Mouse (Mus musculus) kidney, postnatal 14 days (tissue): Measurements from ENCODE around the gene Alg12.
A peak's percentile ranks its signal among the peaks of the same experiment; 100 is the strongest.

Source experiments
- DNase-seq: peaks from one replicate; pipeline ENCODE4 v3.0.0; 2022; ENCODE audit warnings: mixed read lengths

Alg12 gene

DNA sequence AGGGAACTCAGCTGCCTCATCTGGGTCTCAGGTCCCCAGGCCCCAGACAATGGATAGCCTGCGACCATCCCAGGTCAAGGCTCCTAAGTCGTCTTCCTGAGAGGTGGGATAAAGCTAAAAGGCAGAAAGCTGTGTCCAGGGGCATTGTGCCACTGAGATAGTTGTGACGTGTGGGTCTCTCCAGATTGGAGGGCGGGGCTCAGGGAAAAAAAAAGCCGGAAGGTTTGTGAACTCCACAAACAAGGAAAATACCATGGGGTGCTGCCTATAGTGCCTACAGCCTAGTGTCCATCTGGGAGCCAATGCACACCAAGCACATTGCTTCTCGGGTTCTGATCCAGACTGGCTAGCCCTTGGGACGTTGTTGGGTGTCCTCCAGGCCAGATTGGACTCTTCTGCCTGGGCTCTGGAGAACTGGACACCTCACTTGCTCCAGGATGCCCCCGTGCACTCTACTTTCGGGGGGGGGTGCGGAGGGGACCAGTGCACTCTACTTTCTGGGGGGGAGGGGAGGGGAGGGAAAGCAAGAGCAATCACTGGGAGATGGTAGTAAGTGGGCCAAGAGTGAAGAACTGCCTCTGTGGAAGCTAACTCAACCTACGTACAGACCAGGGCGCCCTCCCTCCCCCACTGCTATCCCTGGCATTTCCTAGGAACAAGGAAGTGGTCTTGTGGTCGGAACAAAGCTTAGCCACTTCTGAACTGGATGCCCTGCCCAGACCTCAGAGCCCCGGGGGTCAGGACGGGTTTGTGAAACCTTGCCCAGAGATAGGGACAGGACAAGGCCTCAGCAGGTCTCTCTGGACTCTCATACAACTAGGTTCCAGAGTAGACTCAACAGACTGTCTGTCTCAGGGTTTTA is 36.1 kb upstream of the Alg12 start:
- DNase-seq, result peak; percentile 55

DNA sequence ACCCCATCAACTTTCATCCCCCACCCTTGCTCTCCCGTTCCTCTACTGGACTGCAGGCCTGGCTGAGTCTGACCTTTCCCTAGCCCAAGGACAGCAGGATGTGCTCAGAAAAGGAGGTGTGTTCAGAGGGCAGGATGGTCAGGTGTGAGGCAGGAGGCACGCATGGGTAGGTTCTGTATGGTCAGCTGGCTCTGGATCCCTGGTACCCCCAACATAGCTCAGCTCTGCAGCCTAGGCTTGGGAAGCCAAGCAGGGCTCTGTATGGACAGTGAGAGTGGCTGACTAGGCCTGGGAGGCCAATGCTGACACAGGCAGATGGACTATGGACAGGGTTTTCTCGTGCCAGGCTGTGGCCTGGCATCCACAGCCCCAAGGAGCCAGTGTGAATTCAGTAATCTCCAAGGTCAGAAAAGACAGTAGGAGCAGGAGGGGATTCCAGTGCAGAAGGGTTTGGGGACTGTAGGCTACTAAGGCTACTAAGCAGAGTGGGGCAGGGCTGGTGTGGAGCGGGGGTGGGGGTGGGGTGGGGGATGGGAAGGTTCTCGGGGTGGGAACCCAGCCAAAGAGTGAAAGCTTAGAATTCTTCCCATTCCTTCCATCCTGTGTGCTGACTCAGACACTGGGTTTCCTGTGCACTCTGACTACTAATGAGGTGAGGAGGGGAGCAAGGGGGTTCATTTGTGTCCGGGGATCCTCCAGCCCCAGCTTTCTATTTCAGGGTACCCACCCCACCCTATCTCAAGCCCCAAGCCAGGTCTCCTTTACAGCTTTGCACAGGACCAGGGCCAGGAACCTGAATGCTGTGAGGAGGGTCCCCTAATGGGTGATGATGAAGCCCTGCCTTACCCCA is 35.2 kb upstream of the Alg12 start:
- peak; percentile 89 for DNase-seq

DNA sequence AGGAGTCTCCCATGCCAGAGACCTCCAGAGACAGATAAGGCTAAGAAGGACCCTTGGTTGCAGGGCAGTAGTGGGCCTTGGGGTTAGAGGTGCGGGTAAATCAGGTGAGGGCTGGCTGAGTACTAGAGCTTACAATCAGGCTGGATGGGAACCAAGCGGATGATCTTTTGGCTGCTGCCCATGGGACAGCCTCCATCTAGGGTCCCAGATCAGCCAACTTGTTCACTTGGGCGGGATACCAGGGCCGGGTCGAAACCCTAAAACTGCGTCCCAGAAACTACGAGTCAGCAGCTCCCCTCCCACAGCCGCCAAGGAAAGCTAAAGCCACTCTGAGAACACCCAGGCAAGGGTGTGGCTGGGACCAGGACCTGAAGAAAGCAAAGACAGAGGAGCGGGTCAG is 34.0 kb upstream of the Alg12 start:
- no peak for DNase-seq

GRCm38 (mm10) chr15:88851507-88852149 is 32.5 kb upstream of the Alg12 start:
- DNase-seq, result peak; percentile 89

GRCm38 (mm10) chr15:88851076-88851475 is 32.0 kb upstream of the Alg12 start:
- DNase-seq, result peak; percentile 81

- DNase-seq, result peak; percentile 93
These were observed 31.2 kb upstream of the Alg12 start for GRCm38 (mm10) chr15:88850146-88850826.

DNA sequence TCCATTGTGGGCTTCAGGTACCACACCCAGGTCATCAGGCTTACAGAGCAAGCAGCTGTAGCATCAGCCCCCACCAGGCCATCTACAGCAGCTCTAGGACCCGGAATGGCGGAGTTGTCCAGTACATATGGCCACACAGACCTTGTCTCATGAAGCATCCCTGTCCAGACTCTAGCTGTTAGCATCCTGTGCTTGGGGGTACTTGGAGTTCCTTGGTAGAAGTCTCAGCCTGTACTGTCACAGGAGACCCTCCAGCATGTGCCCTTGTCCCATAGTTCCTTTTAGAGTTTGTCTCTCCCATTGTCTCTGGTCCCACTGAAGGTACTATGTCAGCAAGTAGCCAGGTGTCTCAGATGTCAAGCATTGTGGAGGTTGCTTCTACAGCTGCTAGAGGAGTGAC is 30.5 kb upstream of the Alg12 start:
- no peak for DNase-seq

- DNase-seq, result no peak
These were observed 29.5 kb upstream of the Alg12 start for GRCm38 (mm10) chr15:88848661-88849060.

DNA sequence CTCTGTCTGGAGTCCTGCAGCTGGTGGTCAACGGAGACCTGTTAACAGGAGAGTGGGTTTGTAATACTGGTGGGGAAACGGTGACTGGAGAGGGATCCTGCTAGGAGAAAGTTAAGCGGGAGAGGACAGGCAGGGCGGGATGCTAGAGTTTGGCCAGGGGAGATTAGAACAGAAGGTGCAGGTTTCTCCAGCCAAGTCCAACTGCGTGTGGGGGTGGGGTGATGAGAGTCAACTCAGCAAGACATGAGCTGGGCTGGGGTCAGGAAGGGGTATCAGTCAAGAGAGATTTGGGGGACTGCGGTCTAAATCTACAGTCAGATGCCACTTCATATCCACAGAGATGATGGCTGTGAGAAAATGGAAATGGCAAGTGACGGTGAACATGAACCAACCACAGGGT is 25.8 kb upstream of the Alg12 start:
- DNase-seq, result no peak

DNA sequence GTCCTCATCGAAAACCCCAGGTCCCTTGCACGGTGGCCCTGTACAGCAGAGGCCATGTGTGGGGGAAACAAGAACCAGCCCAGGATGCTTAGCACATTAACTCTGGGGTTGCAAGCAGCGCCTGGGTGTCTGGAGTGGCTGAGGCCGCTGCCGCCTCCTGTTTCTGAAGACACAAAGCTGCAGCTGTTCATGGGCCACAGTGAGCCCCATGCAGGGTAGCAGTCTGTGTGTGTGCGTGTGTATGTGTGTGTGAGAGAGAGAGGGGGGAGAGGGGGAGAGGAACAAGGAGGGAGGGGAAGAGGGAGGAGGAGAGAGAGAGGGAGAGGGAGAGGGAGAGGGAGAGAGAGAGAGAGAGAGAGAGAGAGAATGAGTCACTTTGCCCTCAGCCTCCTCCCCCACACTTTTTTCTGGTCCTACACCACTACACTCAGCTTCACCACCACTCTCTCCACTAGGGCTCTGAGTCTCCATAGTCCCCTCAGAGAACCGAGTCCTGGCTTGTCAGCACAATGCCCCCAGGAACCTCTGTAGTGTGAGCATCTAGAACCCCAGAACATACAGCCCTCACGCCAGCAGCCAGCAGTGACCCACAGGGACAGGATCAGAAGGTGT is 24.5 kb upstream of the Alg12 start:
- DNase-seq, result no peak

DNA sequence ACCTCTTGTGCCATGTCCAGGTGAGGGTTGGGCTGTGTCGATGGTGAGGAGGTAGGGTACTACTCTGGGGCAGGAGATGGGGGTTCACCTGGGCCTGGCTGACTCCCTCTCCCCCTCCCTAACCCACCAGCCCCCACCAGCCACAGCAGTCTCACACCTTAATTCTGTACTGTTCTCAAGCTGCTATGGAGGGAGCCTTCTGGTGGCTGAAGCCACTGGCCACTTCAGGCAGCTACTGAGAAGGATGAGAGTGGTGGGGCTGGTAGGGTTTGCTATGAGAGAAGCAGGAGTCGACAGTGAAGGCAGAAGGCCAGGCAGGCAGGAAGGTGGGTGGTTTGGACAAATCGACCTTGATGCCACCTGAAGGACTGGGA is 23.2 kb upstream of the Alg12 start:
- no peak for DNase-seq

GRCm38 (mm10) chr15:88841580-88842299 is 22.6 kb upstream of the Alg12 start:
- no peak for DNase-seq

DNA sequence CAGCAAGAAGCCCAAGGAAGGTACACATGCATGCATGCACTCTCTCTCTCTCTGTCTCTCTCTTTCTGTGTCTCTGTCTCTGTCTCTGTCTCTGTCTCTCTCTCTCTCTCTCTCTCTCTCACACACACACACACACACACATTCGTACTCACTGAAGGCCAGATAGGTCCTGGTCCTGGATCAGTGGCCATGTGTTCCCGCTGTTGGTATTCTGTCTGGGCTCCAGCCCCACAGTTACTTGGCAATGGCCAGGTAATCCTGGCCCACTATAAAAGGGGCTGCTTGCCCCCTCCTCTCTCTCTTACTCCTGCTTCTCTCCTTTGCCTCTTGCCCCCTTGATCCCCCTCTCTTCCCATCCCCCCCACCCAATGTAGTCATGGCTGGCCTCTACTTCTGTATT is 22.0 kb upstream of the Alg12 start:
- no peak for DNase-seq

GRCm38 (mm10) chr15:88840126-88840525 is 21.0 kb upstream of the Alg12 start:
- peak; percentile 81 for DNase-seq

- DNase-seq, result peak; percentile 83
These were observed 20.2 kb upstream of the Alg12 start for GRCm38 (mm10) chr15:88839271-88839670.

DNA sequence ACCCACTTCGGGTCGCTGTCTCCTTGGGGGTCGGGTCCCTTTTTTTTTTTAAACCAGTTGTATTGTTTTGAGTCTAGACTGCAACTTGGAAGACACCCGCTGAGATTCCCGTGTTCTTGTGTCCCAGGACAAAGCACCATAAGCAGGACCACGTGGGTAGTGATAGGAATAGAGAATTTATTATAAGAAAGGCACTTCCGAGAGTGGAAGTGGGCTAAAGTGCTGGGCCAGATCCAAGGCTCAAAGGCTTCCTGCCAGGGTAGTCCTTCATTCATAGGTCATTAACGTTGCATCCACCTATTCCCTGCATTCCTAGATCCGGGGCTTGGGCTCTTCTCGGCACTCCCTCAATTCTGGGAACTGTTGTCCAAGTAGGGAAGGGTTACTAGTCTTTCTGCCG is 18.9 kb upstream of the Alg12 start:
- DNase-seq, result peak; percentile 79

GRCm38 (mm10) chr15:88837199-88837932 is 18.2 kb upstream of the Alg12 start:
- DNase-seq, result peak; percentile 80

DNA sequence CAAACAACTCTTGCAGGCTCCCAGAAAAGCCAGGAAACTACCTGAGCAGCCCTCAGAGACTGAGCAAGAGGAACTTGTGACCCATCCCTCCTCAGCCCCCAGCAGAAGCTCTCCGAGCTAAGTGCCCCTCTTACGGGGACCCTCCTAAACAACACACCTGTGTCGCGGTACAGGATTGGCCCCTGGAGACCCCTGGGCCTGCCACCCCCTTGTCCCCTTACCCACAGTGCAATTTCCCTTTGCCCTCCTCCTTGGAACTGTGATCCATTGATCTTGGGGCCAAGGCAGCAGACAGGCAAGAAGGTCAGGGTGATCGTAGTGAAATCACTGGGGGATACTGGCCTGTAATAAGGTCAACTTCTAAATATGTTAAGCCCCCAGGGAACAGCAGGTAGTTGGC is 17.5 kb upstream of the Alg12 start:
- DNase-seq, result no peak

DNA sequence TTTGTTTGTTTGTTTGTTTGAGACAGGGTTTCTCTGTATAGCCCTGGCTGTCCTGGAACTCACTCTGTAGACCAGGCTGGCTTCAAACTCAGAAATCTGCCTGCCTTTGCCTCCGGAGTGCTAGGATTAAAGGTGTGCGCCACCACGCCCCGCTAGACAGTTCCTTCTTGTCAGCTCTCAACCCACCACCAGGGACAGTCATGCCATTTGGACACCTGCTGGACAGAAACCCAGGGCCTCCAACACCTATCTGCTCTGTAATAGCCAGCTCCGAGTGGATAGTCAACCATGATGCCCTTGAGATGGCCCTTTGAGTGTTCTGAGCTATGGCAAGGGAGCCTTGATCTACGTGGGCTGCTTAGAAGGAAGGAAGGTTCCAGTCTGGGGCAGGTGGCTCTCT is 16.9 kb upstream of the Alg12 start:
- DNase-seq, result peak; percentile 30

DNA sequence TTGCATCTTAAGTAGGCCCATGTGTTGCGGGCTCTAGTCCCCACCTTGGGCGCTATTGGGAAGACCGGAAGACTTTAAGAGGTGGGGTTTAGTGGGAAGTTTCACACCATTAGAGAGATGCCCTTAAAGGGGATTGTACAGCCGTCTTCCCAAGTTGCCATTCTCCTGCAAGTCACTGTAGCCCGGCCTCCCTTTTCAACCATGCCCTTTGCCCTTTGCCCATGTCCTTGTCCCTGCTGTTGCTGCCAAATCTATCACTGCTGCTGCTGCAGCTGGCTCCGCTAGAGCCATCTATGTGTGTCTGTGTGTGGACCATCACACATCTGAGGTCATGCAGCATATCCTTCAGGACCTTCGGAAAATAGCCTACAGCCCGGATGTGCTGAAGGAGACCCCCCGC is 13.4 kb upstream of the Alg12 start:
- peak; percentile 56 for DNase-seq

GRCm38 (mm10) chr15:88831482-88831881 is 12.4 kb upstream of the Alg12 start:
- peak; percentile 96 for DNase-seq
